Mouse (Mus musculus): ENCODE measurements at regions not wholly inside any gene's neighbourhood (a gene's known extent, or its start where the extent isn't known, plus 50 kb on each side); places are given as distances from the start of the nearest gene placed in this dataset.

GRCm38 (mm10) chr3:147976069-147976468 lies 1014.3 kb downstream of the Adgrl2 start:
- H3K9me3 ChIP-seq: no peaks in the 10 kb centered on the region
- no peaks in the 10 kb centered on the region for H3K36me3 ChIP-seq
- 69% methylated on average over 6 of the region's 6 CpGs for WGBS
- H3K27ac ChIP-seq: peak overlapping the region; percentile 60; the same call in 1 of the 2 replicates
- peaks cover 11% of the 10 kb centered on the region for H3K27me3 ChIP-seq
- ATAC-seq: 0 out of 2 replicates have a peak, but pooled peaks have one; percentile 31
- no peak overlapping the region for H3K9ac ChIP-seq (replicated peaks)
- peaks cover 27% of the 10 kb centered on the region for H3K4me1 ChIP-seq (replicated peaks)
- H3K4me2 ChIP-seq (replicated peaks): no peak overlapping the region
- no peak overlapping the region for H3K4me3 ChIP-seq (replicated peaks)

DNA sequence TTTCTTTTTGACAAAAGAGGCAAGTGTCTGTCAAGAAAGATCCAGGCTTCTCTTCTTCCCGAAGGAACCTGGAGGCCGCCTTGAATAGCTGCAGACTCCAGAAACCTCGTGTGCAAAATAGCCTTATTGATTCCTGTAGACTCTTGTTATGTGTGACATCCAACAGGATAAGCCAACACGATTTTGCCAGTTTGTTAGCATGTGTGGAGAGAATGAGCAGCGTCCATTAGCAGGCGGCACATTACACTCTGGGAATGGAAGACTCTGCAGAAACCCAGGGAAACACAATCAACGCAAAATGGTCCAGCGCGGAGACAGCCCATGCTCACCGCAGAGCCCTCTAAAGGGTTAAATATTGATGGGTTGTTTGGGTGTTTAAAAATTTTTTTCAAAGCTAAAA lies 1014.9 kb downstream of the Adgrl2 start:
- ATAC-seq: no peak
- WGBS: 62% methylated on average over 10 of the region's 10 CpGs

GRCm38 (mm10) chr3:147974515-147974914 lies 1015.8 kb downstream of the Adgrl2 start:
- no peak for ATAC-seq
- H3K4me2 ChIP-seq (replicated peaks): peak overlapping the region; percentile 1; the same call in 1 of the 2 replicates
- peak overlapping the region; percentile 57 for H3K27ac ChIP-seq
- H3K36me3 ChIP-seq: no peaks in the 10 kb centered on the region
- H3K27me3 ChIP-seq: peaks cover 8% of the 10 kb centered on the region
- H3K9ac ChIP-seq (replicated peaks): no peak overlapping the region
- H3K9me3 ChIP-seq: no peaks in the 10 kb centered on the region
- H3K4me1 ChIP-seq (replicated peaks): peaks cover 27% of the 10 kb centered on the region
- WGBS: 29% methylated on average over 8 of the region's 8 CpGs
- no peak overlapping the region for H3K4me3 ChIP-seq (replicated peaks)

More for the DNA sequence above, 1014.9 kb downstream of the Adgrl2 start:
- Histone ChIP-seq H3K27me3 (peaks cover 8% of the 10 kb centered on the region), H3K9ac (replicated peaks) (no peak overlapping the region), H3K36me3 (no peaks in the 10 kb centered on the region), H3K27ac (peak overlapping the region; percentile 60), H3K4me2 (replicated peaks) (no peak overlapping the region), H3K4me1 (replicated peaks) (peaks cover 27% of the 10 kb centered on the region), H3K9me3 (no peaks in the 10 kb centered on the region), H3K4me3 (replicated peaks) (no peak overlapping the region)

DNA sequence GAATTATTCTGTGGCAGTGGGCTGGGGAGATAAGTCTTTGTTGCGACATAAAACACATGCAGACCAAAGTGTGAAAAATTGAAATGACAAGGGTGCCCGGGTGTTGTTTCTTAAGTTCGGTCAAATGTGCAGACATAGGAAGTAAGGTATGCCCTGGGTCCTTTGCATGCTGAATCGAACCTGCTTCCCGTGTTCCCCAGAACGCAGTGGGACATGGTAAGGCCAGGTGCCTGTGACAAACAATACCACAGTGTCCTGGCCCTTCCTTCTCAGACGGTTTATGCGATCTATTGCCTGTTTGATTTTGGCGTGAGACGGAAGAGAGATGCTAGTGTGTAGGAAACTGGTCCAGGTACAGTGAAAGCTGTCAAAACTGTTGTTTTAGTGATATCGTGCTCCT lies 1022.1 kb downstream of the Adgrl2 start:
- no peaks in the 10 kb centered on the region for H3K36me3 ChIP-seq
- H3K9me3 ChIP-seq: no peaks in the 10 kb centered on the region
- H3K27ac ChIP-seq: peak overlapping the region; percentile 73
- peak overlapping the region; percentile 48; the same call in 1 of the 2 replicates for H3K9ac ChIP-seq (replicated peaks)
- ATAC-seq: no peak
- H3K4me3 ChIP-seq (replicated peaks): no peak overlapping the region; the same call in 1 of the 2 replicates
- peaks cover 51% of the 10 kb centered on the region for H3K4me1 ChIP-seq (replicated peaks)
- peaks cover 6% of the 10 kb centered on the region for H3K27me3 ChIP-seq
- peak overlapping the region; percentile 42 for H3K4me2 ChIP-seq (replicated peaks)
- WGBS: 40% methylated on average over 11 of the region's 11 CpGs

DNA sequence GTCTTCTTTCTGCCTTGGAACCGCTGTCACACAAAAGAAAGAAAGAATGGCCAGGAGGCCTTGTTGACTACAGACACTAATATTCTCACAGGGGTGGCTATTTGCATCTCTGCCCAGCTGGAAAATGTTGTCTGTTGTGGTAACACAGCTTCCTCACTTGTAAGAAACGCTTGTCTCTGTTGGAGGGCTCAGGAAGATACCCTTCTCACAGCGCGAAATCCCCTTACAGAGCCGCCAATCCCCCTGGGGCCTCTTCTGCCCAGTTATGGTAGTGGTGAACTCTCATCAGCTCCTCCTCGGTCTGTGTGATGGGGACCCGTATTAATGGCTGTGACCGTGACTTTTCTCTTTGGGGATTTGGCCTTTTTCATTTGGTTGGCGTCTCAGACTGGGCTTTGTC lies 1022.5 kb downstream of the Adgrl2 start:
- peak; percentile 89 for ATAC-seq
- H3K4me3 ChIP-seq (replicated peaks): no peak overlapping the region
- no peaks in the 10 kb centered on the region for H3K36me3 ChIP-seq
- H3K4me1 ChIP-seq (replicated peaks): peaks cover 54% of the 10 kb centered on the region
- H3K4me2 ChIP-seq (replicated peaks): peak overlapping the region; percentile 42
- H3K27ac ChIP-seq: peak overlapping the region; percentile 73
- 15% methylated on average over 9 of the region's 9 CpGs for WGBS
- H3K9me3 ChIP-seq: no peaks in the 10 kb centered on the region
- no peak overlapping the region; the same call in 1 of the 2 replicates for H3K9ac ChIP-seq (replicated peaks)
- peaks cover 3% of the 10 kb centered on the region for H3K27me3 ChIP-seq

GRCm38 (mm10) chr3:147967261-147967660 lies 1023.1 kb downstream of the Adgrl2 start:
- WGBS: 39% methylated on average over 3 of the region's 3 CpGs
- Histone ChIP-seq H3K4me1 (replicated peaks) (peaks cover 54% of the 10 kb centered on the region), H3K27me3 (peaks cover 3% of the 10 kb centered on the region), H3K27ac (peak overlapping the region; percentile 73), H3K4me2 (replicated peaks) (peak overlapping the region; percentile 42; the same call in 1 of the 2 replicates), H3K9ac (replicated peaks) (no peak overlapping the region), H3K4me3 (replicated peaks) (no peak overlapping the region), H3K36me3 (no peaks in the 10 kb centered on the region), H3K9me3 (no peaks in the 10 kb centered on the region)
- ATAC-seq: peak; percentile 64

GRCm38 (mm10) chr3:147966827-147967226 lies 1023.5 kb downstream of the Adgrl2 start:
- H3K9ac ChIP-seq (replicated peaks): no peak overlapping the region
- peak overlapping the region; percentile 73 for H3K27ac ChIP-seq
- H3K4me2 ChIP-seq (replicated peaks): 0 out of 2 replicates have a peak overlapping the region, but pooled peaks have one; percentile 11
- ATAC-seq: no peak
- no peaks in the 10 kb centered on the region for H3K9me3 ChIP-seq
- no peak overlapping the region for H3K4me3 ChIP-seq (replicated peaks)
- peaks cover 3% of the 10 kb centered on the region for H3K27me3 ChIP-seq
- no peaks in the 10 kb centered on the region for H3K36me3 ChIP-seq
- 67% methylated on average over 8 of the region's 8 CpGs for WGBS
- peaks cover 54% of the 10 kb centered on the region for H3K4me1 ChIP-seq (replicated peaks)

- H3K9ac ChIP-seq (replicated peaks): no peak overlapping the region
- 27% methylated on average over 12 of the region's 12 CpGs for WGBS
- H3K4me1 ChIP-seq (replicated peaks): peaks cover 54% of the 10 kb centered on the region
- peak; percentile 49 for ATAC-seq
- no peaks in the 10 kb centered on the region for H3K9me3 ChIP-seq
- no peak overlapping the region for H3K4me3 ChIP-seq (replicated peaks)
- no peaks in the 10 kb centered on the region for H3K36me3 ChIP-seq
- 0 out of 2 replicates have a peak overlapping the region, but pooled peaks have one; percentile 11 for H3K4me2 ChIP-seq (replicated peaks)
- peaks cover 8% of the 10 kb centered on the region for H3K27me3 ChIP-seq
- H3K27ac ChIP-seq: peak overlapping the region; percentile 73
Observed at GRCm38 (mm10) chr3:147966379-147966778, 1024.0 kb downstream of the Adgrl2 start.

DNA sequence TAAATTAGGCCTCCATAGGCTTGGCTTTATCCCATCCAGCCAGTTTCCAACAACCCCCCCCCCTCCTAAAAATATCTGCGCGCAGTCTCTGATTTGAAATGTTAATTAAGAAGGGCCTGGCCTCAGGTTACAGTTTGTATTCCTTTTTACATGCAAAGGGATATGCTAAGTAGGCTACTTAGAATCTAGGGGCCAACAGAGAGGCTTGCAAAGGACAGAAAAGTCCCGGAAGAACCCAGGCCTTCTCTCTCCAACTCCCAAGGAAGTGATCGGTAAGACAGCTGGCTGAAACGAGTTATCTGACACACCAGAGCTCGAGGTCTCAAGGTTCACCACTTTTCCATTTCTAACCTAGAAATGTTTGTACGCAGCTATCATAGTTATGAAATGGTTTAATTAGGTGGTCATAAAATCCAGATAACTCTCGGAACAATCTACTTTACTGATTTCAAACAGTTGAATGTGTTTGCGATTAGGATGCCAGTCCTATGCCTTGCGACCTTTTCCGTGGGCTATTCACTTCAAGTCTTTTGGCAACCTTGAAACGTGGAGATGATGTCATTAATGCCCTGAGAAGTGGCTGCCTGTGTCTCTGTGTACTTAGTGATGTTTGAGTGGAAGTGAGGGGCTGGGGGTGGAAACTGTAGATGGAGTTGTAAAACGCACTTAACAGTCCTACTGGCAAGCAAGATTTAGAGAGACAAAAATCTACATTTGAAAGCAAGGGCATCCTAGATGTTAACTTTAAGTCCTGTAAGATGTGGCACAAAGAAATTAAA lies 1026.5 kb downstream of the Adgrl2 start:
- Histone ChIP-seq H3K4me3 (replicated peaks) (no peak overlapping the region), H3K4me1 (replicated peaks) (peaks cover 54% of the 10 kb centered on the region), H3K27me3 (peaks cover 13% of the 10 kb centered on the region), H3K27ac (0 out of 2 replicates have a peak overlapping the region, but pooled peaks have one; percentile 0), H3K36me3 (no peaks in the 10 kb centered on the region), H3K9me3 (no peaks in the 10 kb centered on the region), H3K9ac (replicated peaks) (no peak overlapping the region), H3K4me2 (replicated peaks) (peak overlapping the region; percentile 19; the same call in 1 of the 2 replicates)
- ATAC-seq: no peak
- WGBS: 17% methylated on average over 13 of the region's 13 CpGs

DNA sequence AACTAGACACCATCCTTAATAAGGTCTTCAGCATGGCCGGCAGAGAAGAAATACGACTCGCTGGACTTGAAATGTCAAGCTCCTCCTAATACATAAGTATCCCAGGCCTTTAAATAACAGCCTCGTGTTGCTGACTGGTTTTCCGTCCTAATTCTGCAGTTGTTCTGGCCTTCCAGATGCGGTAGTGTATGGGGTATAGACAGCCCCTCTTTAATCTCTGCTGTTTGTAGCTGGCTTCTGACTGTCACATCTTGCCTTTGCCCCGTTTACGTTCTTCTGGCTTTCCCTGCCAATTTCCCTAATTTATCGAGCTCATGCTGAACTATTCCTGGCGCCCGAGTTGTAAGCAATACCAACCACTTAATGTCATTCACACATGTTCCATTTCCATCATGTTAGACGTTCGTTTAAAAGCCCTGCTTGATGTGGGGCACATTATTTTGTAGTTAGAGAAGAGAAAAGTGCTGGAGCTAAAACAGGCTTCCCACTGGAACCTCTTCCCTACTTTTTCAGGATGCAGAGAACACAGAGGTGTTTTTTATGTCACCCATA lies 1042.2 kb downstream of the Adgrl2 start:
- no peak overlapping the region for H3K4me3 ChIP-seq (replicated peaks)
- 82% methylated on average over 13 of the region's 13 CpGs for WGBS

GRCm38 (mm10) chr3:147943314-147943713 lies 1047.0 kb downstream of the Adgrl2 start:
- no peaks in the 10 kb centered on the region for H3K36me3 ChIP-seq
- no peak for ATAC-seq
- 80% methylated on average over 4 of the region's 4 CpGs for WGBS
- no peak overlapping the region for H3K4me3 ChIP-seq (replicated peaks)
- H3K4me1 ChIP-seq (replicated peaks): no peaks in the 10 kb centered on the region
- H3K9ac ChIP-seq (replicated peaks): no peak overlapping the region
- no peak overlapping the region for H3K4me2 ChIP-seq (replicated peaks)
- no peaks in the 10 kb centered on the region for H3K9me3 ChIP-seq
- no peak overlapping the region for H3K27ac ChIP-seq
- H3K27me3 ChIP-seq: no peaks in the 10 kb centered on the region

More for the DNA sequence above, 1042.2 kb downstream of the Adgrl2 start:
- Histone ChIP-seq H3K4me2 (replicated peaks) (no peak overlapping the region), H3K27ac (no peak overlapping the region), H3K36me3 (no peaks in the 10 kb centered on the region), H3K9ac (replicated peaks) (no peak overlapping the region), H3K9me3 (no peaks in the 10 kb centered on the region), H3K27me3 (no peaks in the 10 kb centered on the region), H3K4me1 (replicated peaks) (no peaks in the 10 kb centered on the region)
- ATAC-seq: no peak

DNA sequence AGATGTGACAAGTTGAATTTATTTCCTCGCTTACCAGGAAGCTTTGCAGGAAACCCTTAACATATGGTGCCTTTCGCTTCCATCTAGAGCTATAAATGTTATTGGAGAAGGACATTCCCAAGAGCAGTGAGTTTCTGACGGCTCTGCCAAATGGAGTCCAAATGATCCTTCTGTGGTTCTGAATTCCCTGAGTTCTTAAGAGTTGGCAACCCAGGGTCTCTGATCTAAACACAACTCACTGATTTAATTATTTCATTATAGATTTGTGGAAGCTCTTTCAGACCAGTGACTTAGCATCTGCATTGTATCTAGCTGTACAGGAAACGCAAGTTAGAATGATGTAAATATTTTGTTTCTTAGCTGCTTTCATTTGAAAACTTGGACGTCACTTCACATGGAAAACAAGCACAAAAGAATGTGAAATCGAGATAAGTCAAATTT lies 1059.5 kb downstream of the Adgrl2 start:
- no peaks in the 10 kb centered on the region for H3K27me3 ChIP-seq
- WGBS: 84% methylated on average over 6 of the region's 6 CpGs
- no peak overlapping the region for H3K27ac ChIP-seq
- no peaks in the 10 kb centered on the region for H3K36me3 ChIP-seq
- no peaks in the 10 kb centered on the region for H3K4me1 ChIP-seq (replicated peaks)
- H3K9ac ChIP-seq (replicated peaks): no peak overlapping the region
- H3K4me3 ChIP-seq (replicated peaks): no peak overlapping the region
- H3K9me3 ChIP-seq: no peaks in the 10 kb centered on the region
- H3K4me2 ChIP-seq (replicated peaks): no peak overlapping the region
- ATAC-seq: no peak
